Comparison of ENCODE assay signal across 8 mouse cellular contexts in the genomic region with DNA sequence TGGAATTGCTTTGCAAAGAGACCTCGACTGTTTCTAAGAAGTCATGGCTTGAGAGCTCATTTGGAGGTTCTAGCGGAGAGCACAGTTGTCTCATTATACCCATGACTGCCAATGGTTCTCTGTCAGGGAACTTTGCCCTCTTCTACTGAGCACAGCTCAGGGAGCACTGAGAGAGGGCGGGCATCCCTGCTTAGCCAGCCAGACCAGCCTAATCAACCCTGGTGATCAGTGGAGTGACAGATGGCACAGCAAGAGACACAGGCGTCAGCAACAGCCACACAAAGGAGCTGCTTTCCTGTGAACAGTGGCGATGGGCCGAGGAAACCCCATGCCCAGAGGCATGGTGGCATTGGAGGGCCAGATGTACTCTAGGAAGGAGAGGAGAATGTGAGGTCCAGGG. TPM values are rescaled to one million over a fixed set of nuclear protein-coding genes. Genes with fewer than 3 reads are reported as not detected.
DNase-seq lines count a peak whose midpoint lies in the region; ATAC-seq lines count a peak whose summit lies in the region.

No protein-coding gene starts in this region.

- H3K9me3 ChIP-seq in liver, embryonic 12.5 days (replicated peaks) = no peaks in the 10 kb centered on the region
- H3K9me3 ChIP-seq in neural tube, embryonic 14.5 days (ENCODE audit: control insufficient read depth, low read length) = no peaks in the 10 kb centered on the region

- 64% methylated on average over 6 of the region's 6 CpGs for WGBS in liver, embryonic 12.5 days (ENCODE audit: insufficient replicate concordance)
- 59% methylated on average over 6 of the region's 6 CpGs for WGBS in neural tube, embryonic 14.5 days

- H3K4me1 ChIP-seq in liver, embryonic 12.5 days = peaks cover 72% of the 10 kb centered on the region
- peaks cover 6% of the 10 kb centered on the region for H3K4me1 ChIP-seq in neural tube, embryonic 14.5 days (ENCODE audit: control insufficient read depth, insufficient read depth, low read length)

- H3K27me3 ChIP-seq in liver, embryonic 12.5 days (replicated peaks) = no peaks in the 10 kb centered on the region
- H3K27me3 ChIP-seq in neural tube, embryonic 14.5 days (ENCODE audit: control insufficient read depth, insufficient read depth, low read length) = no peaks in the 10 kb centered on the region

- ATAC-seq in liver, embryonic 12.5 days = no peak
- 0 out of 2 replicates have a peak, but pooled peaks have one; percentile 41 for ATAC-seq in erythroblast, adult 5-6 weeks (replicated peaks; ENCODE audit: low FRiP score, poor library complexity, severe bottlenecking)
- no peak for ATAC-seq in neural tube, embryonic 14.5 days (ENCODE audit: low read depth)

- peaks cover 48% of the 10 kb centered on the region for H3K36me3 ChIP-seq in liver, embryonic 12.5 days
- H3K36me3 ChIP-seq in neural tube, embryonic 14.5 days (ENCODE audit: control insufficient read depth, insufficient read depth, low read length) = peaks cover 2% of the 10 kb centered on the region; the same call in 1 of the 2 replicates

- peak overlapping the region; percentile 85 for H3K4me2 ChIP-seq in liver, embryonic 12.5 days
- H3K4me2 ChIP-seq in neural tube, embryonic 14.5 days (ENCODE audit: low read depth, low read length) = no peak overlapping the region

- H3K9ac ChIP-seq in liver, embryonic 12.5 days = 0 out of 2 replicates have a peak overlapping the region, but pooled peaks have one; percentile 40
- no peak overlapping the region for H3K9ac ChIP-seq in neural tube, embryonic 14.5 days (replicated peaks; ENCODE audit: low read depth, low read length)

- no peak for DNase-seq in liver
- DNase-seq in kidney, adult 18-20 months = peak; percentile 47
- DNase-seq in adrenal gland, postnatal 25 days = no peak
- no peak for DNase-seq in c-Kit-positive CD71-positive TER-119-positive erythroid progenitor cells, embryonic 14.5 days (ENCODE audit: low spot score)
- no peak for DNase-seq in left cerebral cortex, postnatal 25 days (ENCODE audit: low spot score in 2 of 2)

- H3K27ac ChIP-seq in liver, embryonic 12.5 days = peak overlapping the region; percentile 95
- peak overlapping the region; percentile 73; the same call in 1 of the 2 replicates for H3K27ac ChIP-seq in neural tube, embryonic 14.5 days (ENCODE audit: low read depth, low read length)

- no peak overlapping the region for H3K4me3 ChIP-seq in liver, embryonic 12.5 days
- H3K4me3 ChIP-seq in neural tube, embryonic 14.5 days (ENCODE audit: low read depth, low read length) = no peak overlapping the region

- intact Hi-C loops in left cerebral cortex, postnatal 25 days (cut with DNase I) = no loop called here

RNA-seq across cellular contexts. Expression of gene Gtpbp1, which starts 6.4 kb away (rescaled TPM):
- 48.3 and 50.0 TPM in 2 replicates for polyA plus RNA-seq in liver, embryonic 12.5 days (2016; fragmentation: Nextera tagmentation; extraction: Ambion mirVana)
- total RNA-seq in erythroblast, adult 5-6 weeks (2015; ENCODE audit: low replicate concordance) = 14.4 and 35.2 TPM in 2 replicates
- 23.6 and 31.2 TPM in 2 replicates for total RNA-seq in erythroblast, adult 5-6 weeks (2017; ENCODE audit: low replicate concordance)
- 37.5 and 41.2 TPM in 2 replicates for polyA plus RNA-seq in neural tube, embryonic 14.5 days (2014; fragmentation: Nextera tagmentation; extraction: Ambion mirVana)
- total RNA-seq in adrenal gland, postnatal 25 days (2021) = 30.1 and 34.7 TPM in 2 replicates
- 10 to 100 TPM; 42.5 to 47.7 TPM for total RNA-seq in left cerebral cortex, postnatal 25 days (2021)

RNA-seq across cellular contexts. Expression of gene Josd1, which starts 9.3 kb away (rescaled TPM):
- 37.7 and 38.3 TPM in 2 replicates for polyA plus RNA-seq in liver, embryonic 12.5 days (2016; fragmentation: Nextera tagmentation; extraction: Ambion mirVana)
- total RNA-seq in erythroblast, adult 5-6 weeks (2015; ENCODE audit: low replicate concordance) = 6.0 and 6.7 TPM in 2 replicates
- total RNA-seq in erythroblast, adult 5-6 weeks (2017; ENCODE audit: low replicate concordance) = 9.1 and 9.2 TPM in 2 replicates
- 16.0 and 18.3 TPM in 2 replicates for polyA plus RNA-seq in neural tube, embryonic 14.5 days (2014; fragmentation: Nextera tagmentation; extraction: Ambion mirVana)
- 26.8 and 27.9 TPM in 2 replicates for total RNA-seq in adrenal gland, postnatal 25 days (2021)
- total RNA-seq in left cerebral cortex, postnatal 25 days (2021) = 10 to 100 TPM; 71.7 to 71.8 TPM

RNA-seq across cellular contexts. Expression of gene Tomm22, which starts 26.4 kb away (rescaled TPM):
- 209 and 217 TPM in 2 replicates for polyA plus RNA-seq in liver, embryonic 12.5 days (2016; fragmentation: Nextera tagmentation; extraction: Ambion mirVana)
- 40.9 and 49.3 TPM in 2 replicates for total RNA-seq in erythroblast, adult 5-6 weeks (2015; ENCODE audit: low replicate concordance)
- total RNA-seq in erythroblast, adult 5-6 weeks (2017; ENCODE audit: low replicate concordance) = 26.8 and 57.8 TPM in 2 replicates
- polyA plus RNA-seq in neural tube, embryonic 14.5 days (2014; fragmentation: Nextera tagmentation; extraction: Ambion mirVana) = 253 TPM in 2 replicates
- 82.7 and 113 TPM in 2 replicates for total RNA-seq in adrenal gland, postnatal 25 days (2021)
- total RNA-seq in left cerebral cortex, postnatal 25 days (2021) = 100 to 1,000 TPM in 1 of 2 experiments, 10 to 100 TPM in 1; 97.8 to 100 TPM

RNA-seq across cellular contexts. Expression of gene Cby1, which starts 38.0 kb away (rescaled TPM):
- polyA plus RNA-seq in liver, embryonic 12.5 days (2016; fragmentation: Nextera tagmentation; extraction: Ambion mirVana) = 20.3 and 21.8 TPM in 2 replicates
- 0.77 and 4.4 TPM in 2 replicates for total RNA-seq in erythroblast, adult 5-6 weeks (2015; ENCODE audit: low replicate concordance)
- total RNA-seq in erythroblast, adult 5-6 weeks (2017; ENCODE audit: low replicate concordance) = 5.3 and 16.6 TPM in 2 replicates
- polyA plus RNA-seq in neural tube, embryonic 14.5 days (2014; fragmentation: Nextera tagmentation; extraction: Ambion mirVana) = 78.0 and 85.6 TPM in 2 replicates
- 15.0 and 24.5 TPM in 2 replicates for total RNA-seq in adrenal gland, postnatal 25 days (2021)
- total RNA-seq in left cerebral cortex, postnatal 25 days (2021) = 10 to 100 TPM; 51.2 to 53.6 TPM

RNA-seq across cellular contexts. Expression of gene Fam227a, which starts 38.3 kb away (rescaled TPM):
- 0.20 and 0.37 TPM in 2 replicates for polyA plus RNA-seq in liver, embryonic 12.5 days (2016; fragmentation: Nextera tagmentation; extraction: Ambion mirVana)
- 3.3 and 3.5 TPM in 2 replicates for total RNA-seq in erythroblast, adult 5-6 weeks (2015; ENCODE audit: low replicate concordance)
- 0.70 and 5.0 TPM in 2 replicates for total RNA-seq in erythroblast, adult 5-6 weeks (2017; ENCODE audit: low replicate concordance)
- polyA plus RNA-seq in neural tube, embryonic 14.5 days (2014; fragmentation: Nextera tagmentation; extraction: Ambion mirVana) = 6.1 and 7.8 TPM in 2 replicates
- 2.9 and 4.1 TPM in 2 replicates for total RNA-seq in adrenal gland, postnatal 25 days (2021)
- 10 to 100 TPM in 1 of 2 experiments, 1 to 10 TPM in 1; 7.7 to 10.9 TPM for total RNA-seq in left cerebral cortex, postnatal 25 days (2021)
